Mouse (Mus musculus): Measurements from ENCODE around the gene Pwwp2b.

The Pwwp2b gene

DNA sequence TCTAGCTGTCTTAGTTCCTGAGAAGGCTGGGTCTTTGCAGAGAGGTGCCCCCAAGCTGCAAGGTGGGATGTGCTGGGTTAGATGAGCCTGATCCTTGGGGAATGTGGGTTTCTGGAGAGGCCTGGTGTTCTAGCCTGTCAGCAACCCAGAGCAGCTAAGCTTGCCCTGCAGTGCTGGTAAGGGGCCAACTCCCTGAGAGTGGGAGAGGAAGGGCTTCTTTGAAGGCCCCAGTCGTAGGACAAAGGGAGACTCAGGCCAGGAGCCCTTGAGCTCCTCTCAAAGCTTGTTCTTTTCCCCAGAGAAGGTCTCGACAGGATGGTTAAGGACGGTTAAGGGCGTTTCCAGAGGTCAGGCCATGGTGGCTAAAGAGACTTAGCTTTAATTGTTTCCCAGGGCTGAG, 16.1 kb downstream of the Pwwp2b start:
- DNase-seq (ENCODE audit: low spot score), result no peak

DNA sequence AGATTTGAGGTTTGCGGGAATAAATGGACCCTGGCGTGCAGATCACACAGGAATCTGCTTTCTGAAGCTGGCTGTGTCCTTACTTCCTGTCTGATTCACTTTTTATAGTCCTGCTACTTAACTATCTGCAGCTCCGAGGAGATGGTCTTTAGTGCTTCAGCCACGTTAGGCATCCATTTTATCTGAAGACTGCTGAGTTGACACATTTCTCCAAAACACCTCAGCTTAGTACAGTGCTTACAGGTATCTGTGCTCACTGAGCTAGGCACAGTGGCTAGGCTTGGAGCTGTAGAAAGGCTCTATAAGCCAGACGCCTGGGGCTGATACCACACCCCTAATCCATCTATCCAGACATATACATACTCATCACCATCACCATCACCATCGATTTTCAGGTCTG, 17.4 kb downstream of the Pwwp2b start:
- no peak for DNase-seq (ENCODE audit: low spot score)

DNA sequence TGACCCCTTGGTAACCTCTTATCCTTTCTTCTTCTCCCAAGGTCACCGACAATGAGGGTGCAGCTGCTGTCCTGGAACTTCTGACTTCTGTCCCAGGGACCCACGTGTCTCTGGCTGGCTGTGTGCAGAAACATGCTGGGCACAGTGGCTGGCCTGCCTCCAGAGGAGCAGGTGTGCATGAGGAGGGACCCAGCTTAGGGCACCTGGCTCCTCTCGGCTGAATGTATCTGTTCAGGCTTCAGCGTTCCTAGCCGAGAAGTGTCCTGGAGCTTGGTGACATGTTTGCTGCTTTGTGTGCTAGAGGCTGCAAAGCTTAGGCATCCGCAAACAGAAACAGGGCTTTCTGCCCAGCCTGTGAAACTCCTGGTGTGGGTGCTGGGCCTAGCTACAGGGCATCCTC, 18.1 kb downstream of the Pwwp2b start:
- no peak for DNase-seq (ENCODE audit: low spot score)

DNA sequence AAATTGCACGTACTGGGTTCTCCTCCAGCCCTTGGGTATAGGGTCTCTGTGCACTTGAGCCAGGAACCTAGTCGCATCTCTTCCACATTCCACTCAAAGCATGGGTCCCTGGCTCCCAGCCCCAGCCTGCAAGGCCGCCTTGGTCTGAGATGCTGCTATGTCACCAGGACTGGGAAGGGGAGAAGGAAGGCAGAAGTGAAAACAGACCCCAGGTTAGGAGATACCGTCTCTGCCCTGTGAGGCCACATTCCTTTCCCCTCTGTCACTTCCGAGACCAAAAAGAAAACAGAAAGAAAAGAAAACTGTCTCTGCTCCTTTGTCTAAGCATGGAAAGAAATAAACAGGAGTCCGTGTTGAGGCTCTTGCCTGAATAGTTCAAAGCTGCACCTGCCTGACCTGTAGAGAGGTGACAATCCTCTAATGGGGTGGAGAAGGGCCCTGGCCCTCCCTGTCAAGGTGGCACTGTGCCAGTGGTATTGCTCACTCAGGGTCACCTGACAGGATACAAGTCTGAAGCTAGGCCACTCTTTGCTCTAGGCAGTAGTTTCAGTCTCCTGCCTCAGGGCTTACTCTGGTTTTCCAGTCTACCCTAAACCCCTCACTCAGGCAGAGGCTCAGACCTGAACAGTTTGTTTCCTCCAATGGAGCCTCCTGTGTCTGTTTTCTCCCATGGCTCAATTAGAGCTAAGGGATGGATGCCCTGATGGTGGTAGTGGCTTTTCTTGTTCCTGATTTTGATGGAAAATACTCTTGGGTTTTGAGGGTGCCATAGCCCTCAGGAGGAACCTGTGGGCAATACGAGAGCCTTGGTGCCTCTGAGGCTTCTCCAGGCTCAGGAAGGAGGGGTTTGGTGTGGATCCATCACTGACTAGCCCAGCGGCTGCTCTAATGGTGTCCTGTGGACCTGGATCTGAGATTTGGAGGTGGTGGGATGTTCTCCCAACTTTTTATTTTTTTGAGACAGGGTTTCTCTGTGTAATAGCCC, 18.9 kb downstream of the Pwwp2b start:
- DNase-seq (ENCODE audit: low spot score), result no peak

GRCm38 (mm10) chr7:139270738-139271137, 22.5 kb downstream of the Pwwp2b start:
- no peak for DNase-seq (ENCODE audit: low spot score)

DNA sequence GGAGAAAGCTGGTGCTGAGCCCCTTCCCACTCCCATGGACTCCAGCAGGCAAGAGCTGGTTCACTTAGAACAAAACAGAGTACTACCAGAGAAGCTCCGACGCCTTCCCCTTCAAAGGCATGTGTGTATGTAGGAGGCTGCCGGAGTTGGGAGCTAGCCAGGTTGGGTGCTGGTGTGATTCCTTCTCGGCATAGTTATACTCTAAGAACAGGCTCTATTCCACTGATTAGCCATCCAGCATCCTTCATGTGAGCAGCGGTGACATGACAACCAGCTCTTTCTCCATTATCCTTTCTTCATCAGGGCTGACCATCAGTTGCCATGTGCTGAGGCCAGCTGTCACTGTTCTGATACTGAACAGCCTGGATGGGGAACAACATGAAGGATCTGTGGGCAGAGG, 23.6 kb downstream of the Pwwp2b start:
- DNase-seq (ENCODE audit: low spot score), result no peak

DNA sequence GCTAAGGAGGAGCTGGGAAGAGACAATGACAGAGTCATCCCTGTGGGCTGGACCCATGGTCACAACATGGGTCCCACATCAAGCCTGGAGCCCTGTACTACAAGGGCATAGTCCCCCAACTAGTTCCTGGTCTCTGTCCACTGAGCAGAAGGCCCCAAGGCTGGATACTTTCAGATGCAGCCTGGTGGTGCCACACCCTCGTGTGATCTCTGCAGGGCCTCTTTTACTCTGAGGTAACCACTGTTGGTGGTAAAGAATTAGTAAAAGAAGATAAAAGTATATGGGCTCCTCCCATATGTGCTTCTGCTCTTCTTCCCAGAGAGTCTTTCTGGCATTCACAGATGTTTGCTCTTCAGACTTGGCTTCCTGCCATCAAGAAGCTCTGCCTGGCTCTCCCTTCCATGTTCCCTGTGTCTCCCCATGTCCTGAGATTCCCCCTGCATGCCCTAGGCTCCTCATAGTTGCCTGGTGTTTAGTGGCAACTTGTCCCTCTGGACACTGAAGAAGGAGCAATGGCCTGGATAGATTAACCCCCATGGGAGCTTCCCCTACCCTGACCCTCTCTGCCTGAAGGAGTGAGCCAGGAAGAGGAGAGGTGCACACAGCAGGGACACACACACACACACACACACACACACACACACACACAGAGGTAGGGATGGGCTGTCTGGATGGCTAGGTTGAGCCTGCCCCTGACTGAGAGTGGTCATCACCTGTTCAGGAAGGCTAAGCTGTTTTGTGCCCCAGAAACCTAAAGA, 24.5 kb downstream of the Pwwp2b start:
- DNase-seq (ENCODE audit: low spot score), result peak; percentile 59

DNA sequence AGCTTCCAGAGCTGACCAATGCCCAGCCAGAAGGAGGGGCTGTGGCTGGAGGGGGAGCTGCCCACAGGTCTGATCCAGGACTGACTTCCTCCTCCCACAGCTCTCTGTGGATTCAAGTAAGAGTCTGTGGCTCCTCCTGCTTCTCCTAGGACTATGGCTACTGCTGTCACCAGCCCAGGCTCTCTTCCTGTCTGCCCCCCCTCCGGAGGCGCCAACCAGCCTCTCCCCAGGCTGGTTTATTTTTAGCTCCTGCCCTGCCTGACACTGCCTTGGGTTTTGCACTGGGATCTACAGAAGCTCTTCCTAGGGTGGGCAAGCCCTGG, 25.1 kb downstream of the Pwwp2b start:
- DNase-seq (ENCODE audit: low spot score), result no peak

GRCm38 (mm10) chr7:139275586-139275985, 27.3 kb downstream of the Pwwp2b start:
- no peak for DNase-seq (ENCODE audit: low spot score)

- no peak for DNase-seq (ENCODE audit: low spot score)
Observed at GRCm38 (mm10) chr7:139276150-139276549, 27.9 kb downstream of the Pwwp2b start.

GRCm38 (mm10) chr7:139277536-139277935, 29.3 kb downstream of the Pwwp2b start:
- no peak for DNase-seq (ENCODE audit: low spot score)

DNA sequence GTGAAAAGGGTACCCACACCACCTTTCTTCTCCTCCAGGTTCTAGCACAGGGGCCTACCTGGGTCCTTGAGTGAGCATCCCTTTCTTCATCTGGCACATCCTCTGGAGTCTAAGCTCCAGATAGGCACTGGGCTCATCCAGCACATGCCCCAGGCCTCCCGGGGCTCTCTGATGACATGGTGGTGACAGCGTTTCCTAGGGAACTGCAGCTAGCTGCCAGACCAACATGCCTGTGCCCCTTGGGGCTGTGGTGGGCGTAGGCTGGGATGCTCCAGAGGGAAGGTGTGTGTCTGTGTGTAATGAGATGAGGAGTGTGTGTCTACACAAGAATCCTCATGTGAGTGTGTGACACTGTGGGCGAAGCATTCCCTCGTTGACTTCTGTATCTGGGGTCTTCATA, 31.3 kb downstream of the Pwwp2b start:
- no peak for DNase-seq (ENCODE audit: low spot score)

- DNase-seq (ENCODE audit: low spot score), result no peak
Observed at GRCm38 (mm10) chr7:139280044-139280443, 31.8 kb downstream of the Pwwp2b start.

- no peak for DNase-seq (ENCODE audit: low spot score)
Observed at GRCm38 (mm10) chr7:139281195-139281594, 32.9 kb downstream of the Pwwp2b start.

GRCm38 (mm10) chr7:139282037-139282436, 33.8 kb downstream of the Pwwp2b start:
- DNase-seq (ENCODE audit: low spot score), result no peak

GRCm38 (mm10) chr7:139285295-139285943, 37.1 kb downstream of the Pwwp2b start:
- no peak for DNase-seq (ENCODE audit: low spot score)

- no peak for DNase-seq (ENCODE audit: low spot score)
Observed at GRCm38 (mm10) chr7:139288540-139288939, 40.3 kb downstream of the Pwwp2b start.

DNA sequence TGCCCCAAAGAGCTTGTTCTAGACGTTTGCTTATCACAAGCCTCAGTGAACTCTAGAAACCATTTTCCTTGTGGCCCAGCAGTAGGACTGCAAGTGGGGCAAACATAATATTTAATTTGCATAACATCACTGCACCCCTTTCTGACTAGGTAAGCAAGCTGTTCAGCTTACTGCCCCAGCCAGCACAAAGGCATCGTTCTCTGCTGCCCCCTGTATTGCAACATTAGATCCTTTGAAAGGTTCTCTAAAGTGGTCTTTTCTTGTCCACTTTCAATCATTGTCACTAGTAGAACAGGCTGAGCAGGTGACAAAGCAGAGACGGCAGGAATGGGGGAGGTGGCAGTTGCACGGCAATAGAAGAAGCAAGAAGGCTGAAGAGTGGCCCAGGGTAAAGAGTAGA, 45.1 kb downstream of the Pwwp2b start:
- DNase-seq (ENCODE audit: low spot score), result no peak

DNA sequence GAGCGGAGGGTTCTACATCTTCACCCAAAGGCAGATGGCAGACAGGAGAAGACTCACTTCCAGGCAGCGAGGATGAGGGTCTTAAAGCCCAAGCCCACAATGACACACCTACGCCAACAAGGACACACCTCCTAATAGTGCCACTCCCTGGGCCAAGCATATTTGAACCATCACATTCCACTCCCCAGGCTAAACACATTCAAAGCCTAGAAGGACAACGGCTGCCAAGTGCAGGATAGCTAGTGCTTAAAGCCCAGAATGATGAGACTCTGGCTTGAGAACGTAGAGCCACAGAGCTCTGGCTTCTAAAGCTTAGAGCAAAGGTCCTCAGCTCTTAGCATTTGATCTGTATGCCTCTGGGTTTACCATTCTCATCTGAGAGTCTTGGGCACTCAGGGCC, 45.8 kb downstream of the Pwwp2b start:
- DNase-seq (ENCODE audit: low spot score), result no peak

DNA sequence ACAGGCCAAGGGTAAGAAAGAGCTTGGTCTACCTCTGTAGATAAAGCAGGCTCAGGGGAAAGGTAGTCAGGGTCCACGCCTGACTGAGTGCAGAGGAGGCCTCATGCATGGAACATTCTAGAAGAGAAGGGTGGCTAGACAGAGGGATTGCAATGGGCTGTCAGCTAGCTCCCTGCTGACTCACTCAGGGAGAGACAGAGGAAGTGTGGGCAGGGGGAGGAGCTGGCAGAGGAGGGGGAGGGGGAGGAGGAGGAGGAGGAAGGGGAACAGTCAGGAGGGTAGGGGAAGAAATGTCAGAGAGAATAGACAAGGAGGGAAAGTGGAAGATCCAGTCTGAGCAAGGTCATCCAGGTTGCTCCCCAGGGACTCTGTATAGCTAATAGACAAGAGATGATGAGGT, 47.4 kb downstream of the Pwwp2b start:
- DNase-seq (ENCODE audit: low spot score), result no peak

DNA sequence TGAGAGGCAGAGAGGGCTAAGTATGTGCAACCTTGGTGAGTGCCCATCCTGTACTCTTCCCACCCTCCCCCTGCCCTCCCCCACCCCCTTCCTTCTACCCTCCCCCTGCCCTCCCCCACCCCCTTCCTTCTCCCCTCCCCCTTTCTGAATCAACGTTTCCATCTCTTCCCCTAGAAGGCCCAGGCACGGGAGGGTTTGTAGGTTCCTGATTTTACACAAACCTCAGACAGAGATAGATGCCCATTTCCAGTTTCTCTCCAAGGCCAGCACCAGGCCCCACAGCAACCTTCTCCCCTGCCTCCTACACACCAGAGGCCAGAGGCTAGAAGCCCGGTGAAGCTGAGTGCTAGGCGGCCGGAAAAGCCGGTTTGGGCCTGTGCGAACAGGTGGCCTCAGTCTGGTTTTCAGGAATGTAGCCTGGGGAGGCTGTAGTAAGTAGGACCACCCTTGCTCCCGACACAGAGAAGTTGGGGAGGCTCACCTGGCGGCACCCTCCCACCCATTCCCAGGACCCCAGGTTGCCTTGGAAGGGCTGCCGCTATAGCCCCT, 48.3 kb downstream of the Pwwp2b start:
- DNase-seq (ENCODE audit: low spot score), result no peak

- no peak for DNase-seq (ENCODE audit: low spot score)
Observed at GRCm38 (mm10) chr7:139298446-139298845, 50.2 kb downstream of the Pwwp2b start.

GRCm38 (mm10) chr7:139299424-139299823, 51.1 kb downstream of the Pwwp2b start:
- DNase-seq (ENCODE audit: low spot score), result peak; percentile 55

Data from left cerebral cortex, adult 11 months (tissue).